Mouse (Mus musculus): Measurements from ENCODE around the gene B4galnt3.

- TF ChIP-seq POLR2A (IDR thresholded peaks at IDR 0.05; ENCODE audit: low read depth, low read length) (no peak), CTCF (IDR thresholded peaks at IDR 0.05; ENCODE audit: borderline replicate concordance, insufficient read depth, low read length) (no peak)
These were observed 108.6 kb downstream of the B4galnt3 start for GRCm38 (mm10) chr6:120185756-120186155.
